Mouse (Mus musculus): ENCODE data around the gene Setx. TPM values are rescaled to one million over a fixed set of nuclear protein-coding genes. Genes with fewer than 3 reads are reported as not detected.

Gene Setx
- total and polyA plus RNA-seq, 3 experiments: 13.1 to 23.8 (median 22.5) TPM

DNA sequence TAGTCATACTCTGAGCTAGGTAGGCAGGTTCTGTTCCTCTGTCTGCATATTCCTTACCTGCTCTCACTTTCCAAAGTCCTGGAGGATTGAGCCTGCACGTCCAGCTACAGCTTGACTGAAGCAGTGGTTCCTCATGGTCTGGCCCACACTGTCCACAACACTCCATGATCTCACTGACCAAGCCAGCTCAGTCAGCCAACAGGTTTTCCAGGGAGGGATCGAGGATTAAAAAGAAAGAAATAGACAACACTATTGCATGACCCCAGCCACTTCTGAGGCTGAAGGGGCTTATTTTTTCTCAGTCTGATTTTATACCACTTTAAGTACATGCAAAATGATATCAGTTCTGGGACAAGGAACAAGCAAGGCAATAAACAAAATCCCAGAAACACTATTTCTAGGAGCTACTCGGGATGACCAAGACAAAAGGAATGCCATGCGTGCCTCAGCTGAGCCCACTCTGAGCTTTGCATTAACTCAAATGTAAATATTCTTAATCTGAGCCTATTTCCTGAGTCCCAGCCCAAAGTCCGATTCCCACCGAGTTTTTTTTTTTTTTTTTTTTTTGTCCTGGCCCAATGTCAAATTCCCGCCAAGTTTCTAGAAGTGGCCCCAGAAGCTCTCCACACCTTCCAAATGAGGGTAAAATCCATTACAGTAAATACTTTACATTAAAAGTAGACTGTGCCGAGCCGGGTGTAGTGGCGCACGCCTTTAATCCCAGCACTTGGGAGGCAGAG, 48.5 kb upstream of the Setx start:
- Histone ChIP-seq H3K4me3 (ENCODE audit: control insufficient read depth in 1 of 2, insufficient read depth in 1 of 2, low read depth in 2 of 2, low read length in 2 of 2) (no peak overlapping the region), H3K79me2 (ENCODE audit: control insufficient read depth, insufficient read depth, low read length, poor library complexity) (no peaks in the 10 kb centered on the region), H3K36me3 (ENCODE audit: control insufficient read depth in 1 of 2, insufficient read depth in 2 of 2, low read length in 2 of 2) (peaks cover 0 to 12% of the 10 kb centered on the region in 2 experiments; a peak in 2 of 4 replicates), H3K9me3 (replicated peaks; ENCODE audit: insufficient read depth, low read length) (no peaks in the 10 kb centered on the region), H3K27ac (ENCODE audit: control insufficient read depth, low read depth, low read length) (no peak overlapping the region), H3K27me3 (ENCODE audit: control insufficient read depth in 1 of 2, insufficient read depth in 2 of 2, low read length in 2 of 2) (no peaks in the 10 kb centered on the region), H3K4me1 (ENCODE audit: control insufficient read depth in 1 of 2, insufficient read depth in 2 of 2, low read length in 2 of 2) (no peaks in the 10 kb centered on the region), H3K9ac (ENCODE audit: control insufficient read depth, low read depth, low read length, poor library complexity, severe bottlenecking) (no peak overlapping the region)
- TF ChIP-seq SIN3A (IDR thresholded peaks at IDR 0.05; ENCODE audit: low read length): no peak
- TF ChIP-seq POLR2A (IDR thresholded peaks at IDR 0.05; ENCODE audit: control insufficient read depth in 1 of 2, insufficient read depth in 1 of 2, low read depth in 1 of 2, low read length in 2 of 2, poor library complexity in 1 of 2): no peak
- no peak for TF ChIP-seq SMC3 (IDR thresholded peaks at IDR 0.05; ENCODE audit: low read depth, low read length)
- TF ChIP-seq MEF2A (IDR thresholded peaks at IDR 0.05; ENCODE audit: extremely low read depth, insufficient replicate concordance, low read depth, low read length, poor library complexity, severe bottlenecking): no peak
- no peak for TF ChIP-seq ELF1 (IDR thresholded peaks at IDR 0.05; ENCODE audit: low read depth, low read length)
- no peak for TF ChIP-seq TAL1 (IDR thresholded peaks at IDR 0.05; ENCODE audit: low read length)
- no peak for TF ChIP-seq ZKSCAN1 (IDR thresholded peaks at IDR 0.05; ENCODE audit: low read depth, low read length)
- no peak for TF ChIP-seq HCFC1 (IDR thresholded peaks at IDR 0.05; ENCODE audit: low read depth, low read length)
- TF ChIP-seq RAD21 (IDR thresholded peaks at IDR 0.05; ENCODE audit: low read depth, low read length): no peak
- no peak for TF ChIP-seq USF2 (IDR thresholded peaks at IDR 0.05; ENCODE audit: borderline replicate concordance in 1 of 2, insufficient read depth in 1 of 2, low read depth in 1 of 2, low read length in 2 of 2)
- no peak for TF ChIP-seq MAZ (IDR thresholded peaks at IDR 0.05; ENCODE audit: low read depth, low read length)
- TF ChIP-seq USF1 (IDR thresholded peaks at IDR 0.05; ENCODE audit: low read depth, low read length): no peak
- no peak for TF ChIP-seq MYB (IDR thresholded peaks at IDR 0.05; ENCODE audit: low read depth, low read length)
- DNase-seq (ENCODE audit: low read depth, low spot score): no peak

DNA sequence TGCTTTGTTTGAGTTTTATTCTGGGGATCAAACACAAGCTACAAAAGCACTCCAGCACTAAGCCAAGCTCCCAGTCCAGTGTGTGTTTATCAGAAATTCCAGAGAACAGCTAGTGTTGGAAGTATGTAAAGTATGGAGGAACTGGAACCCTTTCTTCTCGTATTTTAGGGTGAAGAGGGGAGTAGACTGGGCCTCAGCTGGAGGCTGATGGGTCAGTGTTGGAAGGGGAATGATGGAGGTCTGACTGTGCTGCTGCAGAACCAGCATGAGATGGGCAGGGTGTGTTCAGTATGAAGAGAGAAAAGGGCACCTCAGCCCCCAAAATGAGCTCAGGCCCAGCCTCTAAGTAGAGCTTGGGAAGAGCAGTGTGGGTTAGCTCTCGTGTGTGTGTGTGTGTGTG, 47.8 kb upstream of the Setx start:
- Histone ChIP-seq H3K9ac (ENCODE audit: control insufficient read depth, low read depth, low read length, poor library complexity, severe bottlenecking) (no peak overlapping the region), H3K4me3 (ENCODE audit: control insufficient read depth in 1 of 2, insufficient read depth in 1 of 2, low read depth in 2 of 2, low read length in 2 of 2) (no peak overlapping the region), H3K4me1 (ENCODE audit: control insufficient read depth in 1 of 2, insufficient read depth in 2 of 2, low read length in 2 of 2) (no peaks in the 10 kb centered on the region), H3K9me3 (replicated peaks; ENCODE audit: insufficient read depth, low read length) (no peaks in the 10 kb centered on the region), H3K36me3 (ENCODE audit: control insufficient read depth in 1 of 2, insufficient read depth in 2 of 2, low read length in 2 of 2) (peaks cover 0 to 10% of the 10 kb centered on the region in 2 experiments; a peak in 2 of 4 replicates), H3K27me3 (ENCODE audit: control insufficient read depth in 1 of 2, insufficient read depth in 2 of 2, low read length in 2 of 2) (no peaks in the 10 kb centered on the region), H3K79me2 (ENCODE audit: control insufficient read depth, insufficient read depth, low read length, poor library complexity) (no peaks in the 10 kb centered on the region), H3K27ac (ENCODE audit: control insufficient read depth, low read depth, low read length) (no peak overlapping the region)
- TF ChIP-seq RCOR1 (IDR thresholded peaks at IDR 0.05; ENCODE audit: low read depth, low read length): no peak
- TF ChIP-seq ZNF384 (IDR thresholded peaks at IDR 0.05; ENCODE audit: low read depth, low read length): no peak
- no peak for TF ChIP-seq USF1 (IDR thresholded peaks at IDR 0.05; ENCODE audit: low read depth, low read length)
- no peak for TF ChIP-seq HCFC1 (IDR thresholded peaks at IDR 0.05; ENCODE audit: low read depth, low read length)
- no peak for TF ChIP-seq USF2 (IDR thresholded peaks at IDR 0.05; ENCODE audit: borderline replicate concordance in 1 of 2, insufficient read depth in 1 of 2, low read depth in 1 of 2, low read length in 2 of 2)
- no peak for TF ChIP-seq BHLHE40 (IDR thresholded peaks at IDR 0.05; ENCODE audit: borderline replicate concordance, low read depth, low read length)
- no peak for TF ChIP-seq CHD1 (IDR thresholded peaks at IDR 0.05; ENCODE audit: low read depth, low read length)
- TF ChIP-seq UBTF (IDR thresholded peaks at IDR 0.05; ENCODE audit: borderline replicate concordance, insufficient read depth, low read depth, low read length): no peak
- no peak for TF ChIP-seq NRF1 (IDR thresholded peaks at IDR 0.05; ENCODE audit: insufficient read depth, low read depth, low read length, poor library complexity, severe bottlenecking)
- TF ChIP-seq ELF1 (IDR thresholded peaks at IDR 0.05; ENCODE audit: low read depth, low read length): no peak
- TF ChIP-seq GABPA (IDR thresholded peaks at IDR 0.05; ENCODE audit: low read depth, low read length): no peak
- TF ChIP-seq MAX (IDR thresholded peaks at IDR 0.05; ENCODE audit: low read length): no peak
- no peak for TF ChIP-seq EP300 (IDR thresholded peaks at IDR 0.05; ENCODE audit: low read depth in 1 of 2, low read length in 2 of 2)
- no peak for TF ChIP-seq ETS1 (IDR thresholded peaks at IDR 0.05; ENCODE audit: low read depth, low read length)
- TF ChIP-seq MEF2A (IDR thresholded peaks at IDR 0.05; ENCODE audit: extremely low read depth, insufficient replicate concordance, low read depth, low read length, poor library complexity, severe bottlenecking): no peak
- no peak for DNase-seq (ENCODE audit: low read depth, low spot score)
